Mouse (Mus musculus) G1E (cell line): ENCODE results near the gene Zmym6.

Experiments used
- CTCF ChIP-seq: IDR thresholded peaks from 2 replicates; pipeline ENCODE4 v1.5.1; 2012; ENCODE audit warnings: low read depth, low read length, inconsistent platforms, mixed read lengths
- GATA1 ChIP-seq: IDR thresholded peaks from 2 replicates; pipeline ENCODE4 v1.6.1; 2012; ENCODE audit warnings: borderline replicate concordance, low read length, inconsistent platforms, mixed read lengths
- TAL1 ChIP-seq: conservative IDR thresholded peaks from 2 replicates; pipeline ENCODE4 v1.6.1; 2012; ENCODE audit warnings: low read depth, low read length, inconsistent platforms, mixed read lengths

DNA sequence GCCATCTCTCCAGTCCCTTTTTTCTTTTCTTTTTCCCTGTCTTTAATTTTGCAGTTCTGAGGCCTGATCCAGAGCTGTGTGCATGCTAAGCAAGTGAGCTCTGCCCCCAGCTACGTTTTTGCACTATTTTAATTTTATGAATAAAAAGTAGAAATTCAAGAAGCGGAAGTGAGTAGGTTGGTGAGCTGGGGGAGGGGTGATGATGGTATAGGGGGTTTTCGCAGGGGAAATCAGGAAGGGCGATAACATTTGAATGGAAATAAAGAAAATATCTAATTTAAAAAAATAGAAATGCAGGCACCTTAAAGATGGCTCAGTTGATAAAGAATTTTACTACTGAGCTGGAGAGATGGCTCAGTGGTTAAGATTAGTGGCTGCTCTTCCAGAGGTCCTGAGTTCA, 33.6 kb upstream of the Zmym6 start:
- no peak for TF ChIP-seq CTCF
- TF ChIP-seq TAL1, result no peak
- TF ChIP-seq GATA1, result no peak
